Mouse (Mus musculus): ENCODE data around the gene Usp28. TPM values are rescaled to one million over a fixed set of nuclear protein-coding genes. Genes with fewer than 3 reads are reported as not detected.

Usp28 gene
- polyA plus RNA-seq, 1 experiment from 2014 or later = 40.5 TPM

DNA sequence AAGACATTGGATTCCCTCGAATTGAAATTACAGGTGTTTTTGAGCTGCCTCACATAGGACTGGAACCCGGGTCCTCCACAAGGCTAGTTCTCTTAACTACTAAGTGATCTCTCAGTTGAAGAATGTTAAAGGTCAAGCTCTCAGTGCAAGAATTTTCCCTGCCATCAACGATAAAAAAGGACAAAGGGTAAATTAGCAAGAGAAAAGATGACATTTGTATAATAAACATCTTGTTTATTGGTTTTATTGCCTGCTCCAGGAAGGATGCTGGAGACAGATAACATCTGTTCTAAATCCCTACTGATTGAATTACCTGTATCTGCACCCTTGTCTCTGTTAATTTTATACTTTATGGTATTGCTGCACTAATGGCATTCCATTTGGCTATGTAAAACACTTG lies 68.9 kb downstream of the Usp28 start:
- Histone ChIP-seq H3K4me3 (ENCODE audit: low read depth, low read length) (no peak overlapping the region), H3K27ac (ENCODE audit: low read depth, low read length) (no peak overlapping the region), H3K27me3 (ENCODE audit: control insufficient read depth, insufficient read depth, low read length) (no peaks in the 10 kb centered on the region), H3K9ac (replicated peaks; ENCODE audit: low read depth, low read length) (no peak overlapping the region), H3K36me3 (ENCODE audit: control insufficient read depth, insufficient read depth, low read length) (no peaks in the 10 kb centered on the region), H3K9me3 (ENCODE audit: control insufficient read depth, low read length) (no peaks in the 10 kb centered on the region), H3K4me2 (ENCODE audit: low read depth, low read length) (no peak overlapping the region), H3K4me1 (ENCODE audit: control insufficient read depth, insufficient read depth, low read length) (no peaks in the 10 kb centered on the region; the same call in 1 of the 2 replicates)
- ATAC-seq (ENCODE audit: low read depth) = no peak
- WGBS = 81% methylated on average over 3 of the region's 3 CpGs

GRCm38 (mm10) chr9:49055333-49056205 lies 70.4 kb downstream of the Usp28 start, which contains the start of gene Zw10:
Gene Zw10, plus strand, starts transcription at chr9:49055613.
- peak; percentile 99 for ATAC-seq (ENCODE audit: low read depth)
- no peak within 1 kb of the TSS for H3K27ac ChIP-seq (ENCODE audit: low read depth, low read length)
- H3K4me1 ChIP-seq (ENCODE audit: control insufficient read depth, insufficient read depth, low read length) = no peaks in the 10 kb centered on the region; the same call in 1 of the 2 replicates
- peak within 1 kb of the TSS; percentile 68 for H3K4me2 ChIP-seq (ENCODE audit: low read depth, low read length)
- WGBS = 1% methylated on average over 53 of the region's 53 CpGs
- H3K27me3 ChIP-seq (ENCODE audit: control insufficient read depth, insufficient read depth, low read length) = no peaks in the 10 kb centered on the region
- H3K9ac ChIP-seq (replicated peaks; ENCODE audit: low read depth, low read length) = peak within 1 kb of the TSS; percentile 84
- peak within 1 kb of the TSS; percentile 89 for H3K4me3 ChIP-seq (ENCODE audit: low read depth, low read length)
- no peaks in the 10 kb centered on the region for H3K9me3 ChIP-seq (ENCODE audit: control insufficient read depth, low read length)
- peaks cover 4% of the 10 kb centered on the region; the same call in 1 of the 2 replicates for H3K36me3 ChIP-seq (ENCODE audit: control insufficient read depth, insufficient read depth, low read length)

- Histone ChIP-seq H3K36me3 (ENCODE audit: control insufficient read depth, insufficient read depth, low read length) (peaks cover 18% of the 10 kb centered on the region), H3K4me3 (ENCODE audit: low read depth, low read length) (no peak overlapping the region), H3K27me3 (ENCODE audit: control insufficient read depth, insufficient read depth, low read length) (no peaks in the 10 kb centered on the region), H3K27ac (ENCODE audit: low read depth, low read length) (no peak overlapping the region), H3K4me1 (ENCODE audit: control insufficient read depth, insufficient read depth, low read length) (no peaks in the 10 kb centered on the region), H3K9me3 (ENCODE audit: control insufficient read depth, low read length) (no peaks in the 10 kb centered on the region), H3K4me2 (ENCODE audit: low read depth, low read length) (no peak overlapping the region), H3K9ac (replicated peaks; ENCODE audit: low read depth, low read length) (no peak overlapping the region)
- WGBS = 94% methylated on average over 3 of the region's 3 CpGs
- ATAC-seq (ENCODE audit: low read depth) = no peak
Measured at GRCm38 (mm10) chr9:49076847-49077246, 91.7 kb downstream of the Usp28 start.

DNA sequence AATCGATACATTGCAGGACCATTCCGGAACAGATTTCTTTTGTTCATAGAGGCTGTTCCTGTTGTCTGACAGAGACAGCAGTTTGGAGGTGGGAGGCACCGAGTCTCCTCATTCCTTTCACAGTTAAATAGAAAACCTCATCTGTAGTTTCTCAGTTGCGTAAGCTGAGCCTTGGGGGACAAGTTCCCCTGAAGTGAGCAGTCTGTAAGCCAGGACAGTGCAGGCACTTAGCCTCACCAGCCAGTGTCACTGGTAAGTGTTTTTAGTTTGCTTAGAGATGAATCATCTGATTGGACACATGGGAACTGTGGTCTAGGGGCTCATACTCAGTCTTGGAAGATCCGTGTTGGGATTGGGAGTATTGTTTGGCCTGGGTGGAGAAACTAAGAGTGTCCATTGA lies 95.9 kb downstream of the Usp28 start, which contains the start of gene Tmprss5:
TSS of gene Tmprss5 (plus strand) at position 154 of the 400 bp plus-strand sequence.
- no peak within 1 kb of the TSS for H3K27ac ChIP-seq (ENCODE audit: low read depth, low read length)
- WGBS = 48% methylated on average over 5 of the region's 5 CpGs
- H3K4me1 ChIP-seq (ENCODE audit: control insufficient read depth, insufficient read depth, low read length) = no peaks in the 10 kb centered on the region
- no peak within 1 kb of the TSS for H3K4me2 ChIP-seq (ENCODE audit: low read depth, low read length)
- no peaks in the 10 kb centered on the region for H3K9me3 ChIP-seq (ENCODE audit: control insufficient read depth, low read length)
- H3K9ac ChIP-seq (replicated peaks; ENCODE audit: low read depth, low read length) = no peak within 1 kb of the TSS
- no peak within 1 kb of the TSS for H3K4me3 ChIP-seq (ENCODE audit: low read depth, low read length)
- no peaks in the 10 kb centered on the region for H3K27me3 ChIP-seq (ENCODE audit: control insufficient read depth, insufficient read depth, low read length)
- H3K36me3 ChIP-seq (ENCODE audit: control insufficient read depth, insufficient read depth, low read length) = peaks cover 13% of the 10 kb centered on the region; the same call in 1 of the 2 replicates
- no peak for ATAC-seq (ENCODE audit: low read depth)

DNA sequence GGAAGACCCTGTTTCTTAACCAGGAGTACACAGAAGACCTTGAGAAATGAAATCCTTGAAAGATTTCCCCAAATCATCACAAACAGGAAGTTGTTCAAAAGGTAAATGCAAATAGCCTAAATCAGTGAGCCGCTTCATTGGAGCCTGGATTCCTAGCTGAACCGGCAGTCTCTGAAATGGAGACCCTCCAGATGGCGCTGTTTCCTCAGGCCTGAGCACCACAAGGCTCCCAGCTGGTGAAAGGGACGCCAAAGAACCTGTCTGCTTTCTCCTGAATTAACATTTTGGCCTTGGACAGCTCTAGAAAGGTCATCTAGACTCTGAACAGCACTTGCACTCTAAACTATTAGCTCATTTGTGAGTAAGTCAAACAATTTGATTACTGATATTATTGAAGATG lies 96.4 kb downstream of the Usp28 start:
- Histone ChIP-seq H3K4me3 (ENCODE audit: low read depth, low read length) (no peak overlapping the region), H3K27ac (ENCODE audit: low read depth, low read length) (no peak overlapping the region), H3K9me3 (ENCODE audit: control insufficient read depth, low read length) (no peaks in the 10 kb centered on the region), H3K27me3 (ENCODE audit: control insufficient read depth, insufficient read depth, low read length) (no peaks in the 10 kb centered on the region), H3K36me3 (ENCODE audit: control insufficient read depth, insufficient read depth, low read length) (peaks cover 13% of the 10 kb centered on the region; the same call in 1 of the 2 replicates), H3K9ac (replicated peaks; ENCODE audit: low read depth, low read length) (no peak overlapping the region), H3K4me1 (ENCODE audit: control insufficient read depth, insufficient read depth, low read length) (no peaks in the 10 kb centered on the region), H3K4me2 (ENCODE audit: low read depth, low read length) (no peak overlapping the region)
- no peak for ATAC-seq (ENCODE audit: low read depth)
- 3% methylated on average over 4 of the region's 4 CpGs for WGBS

- 16% methylated on average over 11 of the region's 11 CpGs for WGBS
Measured at GRCm38 (mm10) chr9:49087317-49087716, 102.1 kb downstream of the Usp28 start.

More at GRCm38 (mm10) chr9:49087317-49087716, 102.1 kb downstream of the Usp28 start:
- Histone ChIP-seq H3K27ac (ENCODE audit: low read depth, low read length) (no peak overlapping the region), H3K4me2 (ENCODE audit: low read depth, low read length) (no peak overlapping the region), H3K4me1 (ENCODE audit: control insufficient read depth, insufficient read depth, low read length) (0 out of 2 replicates have a peak, but pooled peaks cover 3% of the 10 kb centered on the region), H3K36me3 (ENCODE audit: control insufficient read depth, insufficient read depth, low read length) (no peaks in the 10 kb centered on the region), H3K9me3 (ENCODE audit: control insufficient read depth, low read length) (no peaks in the 10 kb centered on the region), H3K9ac (replicated peaks; ENCODE audit: low read depth, low read length) (no peak overlapping the region), H3K27me3 (ENCODE audit: control insufficient read depth, insufficient read depth, low read length) (no peaks in the 10 kb centered on the region), H3K4me3 (ENCODE audit: low read depth, low read length) (no peak overlapping the region)
- no peak for ATAC-seq (ENCODE audit: low read depth)

Other genes with a start within 250 kb of the Usp28 start
- 8.9 and 12.0 TPM in 2 replicates for gene Zbtb16, start 149.2 kb upstream of the Usp28 start, polyA plus RNA-seq (2014; fragmentation: Nextera tagmentation; extraction: Ambion mirVana)
- 1.6 and 4.5 TPM in 2 replicates for gene Htr3a, start 74.3 kb upstream of the Usp28 start, polyA plus RNA-seq (2014; fragmentation: Nextera tagmentation; extraction: Ambion mirVana)
- 0.27 and 2.2 TPM in 2 replicates for gene Htr3b, start 20.4 kb upstream of the Usp28 start, polyA plus RNA-seq (2014; fragmentation: Nextera tagmentation; extraction: Ambion mirVana)
- gene Zw10, start 70.2 kb downstream of the Usp28 start, polyA plus RNA-seq (2014; fragmentation: Nextera tagmentation; extraction: Ambion mirVana) = 25.3 and 27.7 TPM in 2 replicates
- gene Tmprss5, start 95.9 kb downstream of the Usp28 start, polyA plus RNA-seq (2014; fragmentation: Nextera tagmentation; extraction: Ambion mirVana) = 2.1 TPM in 2 replicates